In genomic region chr5:38301761-38302411, GRCm38 (mm10) we compare ENCODE assay signal across 27 mouse cellular contexts. TPM values are rescaled to one million over a fixed set of nuclear protein-coding genes. Genes with fewer than 3 reads are reported as not detected.
DNase-seq lines count a peak whose midpoint lies in the region; TF ChIP-seq lines count a peak whose summit lies in the region.
"Had no signal": no experiment of that assay in that cellular context is flagged by ENCODE, and none has a peak within 500 bp of the region (broad histone marks: within the 10 kb centered on the region; RNA-seq: fewer than 3 reads in every experiment).

No protein-coding gene starts in this region.

- no peaks in the 10 kb centered on the region for H3K79me2 ChIP-seq in C2C12 (ENCODE audit: control insufficient read depth, insufficient read depth)
- H3K79me2 ChIP-seq in myocyte (ENCODE audit: control insufficient read depth, insufficient read depth) = no peaks in the 10 kb centered on the region

- no peak for TF ChIP-seq POLR2A in myocyte (IDR thresholded peaks at IDR 0.05; ENCODE audit: insufficient read length, low read depth)

- peak; percentile 58 for DNase-seq in R1 (ENCODE audit: low read depth, low spot score)
- DNase-seq in adrenal gland, postnatal 14 days = no peak
- no peak for DNase-seq in thymus, adult 18-20 months
- DNase-seq: adrenal gland, adult 2 months; adrenal gland, postnatal 10 days; adrenal gland, postnatal 36 days; cerebellum, adult 11 months; cerebellum, adult 18-20 months; cerebellum, adult 8-10 months; cerebellum, adult 9-11 months; cerebellum, postnatal 14 days; cerebellum, postnatal 36 days; embryo, embryonic 11 days had no signal

- no peak for TF ChIP-seq CTCF in C2C12 (IDR thresholded peaks at IDR 0.05; ENCODE audit: control insufficient read depth, insufficient read depth, insufficient read length)

- H3K4me3 ChIP-seq in C2C12 (ENCODE audit: insufficient read depth, poor library complexity, severe bottlenecking) (no peak overlapping the region), myocyte (no peak overlapping the region)
- H3K4me3 ChIP-seq: embryonic facial prominence, embryonic 13.5 days; embryonic facial prominence, embryonic 15.5 days; erythroblast, embryonic 14.5 days; forebrain, embryonic 10.5 days; forebrain, embryonic 12.5 days had no signal

- no peak overlapping the region for H3ac ChIP-seq in C2C12 (ENCODE audit: control insufficient read depth, insufficient read length, low read depth)
- no peak overlapping the region for H3ac ChIP-seq in myocyte (ENCODE audit: control insufficient read depth, insufficient read length)

- H3K27me3 ChIP-seq in C2C12 (ENCODE audit: control insufficient read depth, insufficient read depth, insufficient read length) (no peaks in the 10 kb centered on the region), myocyte (ENCODE audit: control insufficient read depth, insufficient read depth, insufficient read length) (no peaks in the 10 kb centered on the region)
- H3K27me3 ChIP-seq: embryonic facial prominence, embryonic 13.5 days; embryonic facial prominence, embryonic 15.5 days; forebrain, embryonic 12.5 days; Patski had no signal

- H3K36me3 ChIP-seq in C2C12 (ENCODE audit: control insufficient read depth, insufficient read depth) = no peaks in the 10 kb centered on the region
- no peaks in the 10 kb centered on the region for H3K36me3 ChIP-seq in myocyte (ENCODE audit: control insufficient read depth, insufficient read depth)
- H3K36me3 ChIP-seq: embryonic facial prominence, embryonic 13.5 days; embryonic facial prominence, embryonic 15.5 days; forebrain, embryonic 10.5 days; forebrain, embryonic 12.5 days; G1E had no signal

- no peaks in the 10 kb centered on the region for H3K79me3 ChIP-seq in C2C12 (ENCODE audit: low read depth)

- peak overlapping the region; percentile 73 for H3K4me2 ChIP-seq in myocyte (ENCODE audit: low read depth)
- H3K4me2 ChIP-seq: embryonic facial prominence, embryonic 13.5 days; embryonic facial prominence, embryonic 15.5 days; forebrain, embryonic 12.5 days had no signal

TF ChIP-seq in C2C12, 6 proteins besides CTCF, POLR2A, EP300 and RAD21:
- TF ChIP-seq MYOD1 (IDR thresholded peaks at IDR 0.05; ENCODE audit: control insufficient read depth, insufficient read length, low read depth) = peak; percentile 59
- no peak for TF ChIP-seq MAX (IDR thresholded peaks at IDR 0.05)
- TF ChIP-seq MYOG (IDR thresholded peaks at IDR 0.05; ENCODE audit: control insufficient read depth, extremely low read depth, insufficient read length) = no peak
- TF ChIP-seq FOSL1 (IDR thresholded peaks at IDR 0.05; ENCODE audit: insufficient read depth, low read length, poor library complexity, severe bottlenecking) = peak; percentile 73
- no peak for TF ChIP-seq USF1 (IDR thresholded peaks at IDR 0.05; ENCODE audit: low read depth)
- no peak for TF ChIP-seq CEBPB (IDR thresholded peaks at IDR 0.05; ENCODE audit: low read depth)

TF ChIP-seq in myocyte, 11 proteins besides CTCF, POLR2A, EP300 and RAD21:
- TF ChIP-seq TCF12 (IDR thresholded peaks at IDR 0.05; ENCODE audit: insufficient read depth, poor library complexity, severe bottlenecking) (peak; percentile 6), POLR2AphosphoS2 (IDR thresholded peaks at IDR 0.05; ENCODE audit: insufficient read length, low read depth) (no peak), MYOG (IDR thresholded peaks at IDR 0.05; ENCODE audit: control insufficient read depth in 1 of 3, insufficient read depth in 1 of 3, insufficient read length in 2 of 3, low read depth in 2 of 3) (no peak), REST (IDR thresholded peaks at IDR 0.05; ENCODE audit: insufficient read depth, insufficient read length) (no peak), MYOD1 (IDR thresholded peaks at IDR 0.05; ENCODE audit: control insufficient read depth in 1 of 3, insufficient read length in 2 of 3, low read depth in 2 of 3) (peak in 2 of 3 experiments; percentile 63 to 76), SRF (IDR thresholded peaks at IDR 0.05; ENCODE audit: control insufficient read depth, insufficient read length, low read depth) (no peak)

RNA-seq across cellular contexts. Expression of gene Drd5, which starts 17.3 kb away (rescaled TPM):
- polyA plus RNA-seq in C2C12 (2012; fragmentation: generic; extraction: Trizol) = not detected
- not detected for polyA plus RNA-seq in myocyte (2012; fragmentation: generic; extraction: Trizol)
- total RNA-seq in adrenal gland, postnatal 14 days (2021) = not detected in 2 replicates
- total RNA-seq: adrenal gland, adult 2 months; adrenal gland, postnatal 10 days; adrenal gland, postnatal 36 days; CH12.LX; common myeloid progenitor, adult 5-6 weeks had no signal
- polyA plus RNA-seq: adrenal gland, adult 2 months; embryonic facial prominence, embryonic 15.5 days; erythroblast, embryonic 14.5 days; forebrain, embryonic 10.5 days; forebrain, embryonic 12.5 days; G1E; Patski had no signal

RNA-seq across cellular contexts. Expression of gene Otop1, which starts 26.1 kb away (rescaled TPM):
- 0.05 TPM for polyA plus RNA-seq in C2C12 (2012; fragmentation: generic; extraction: Trizol)
- polyA plus RNA-seq in myocyte (2012; fragmentation: generic; extraction: Trizol) = 0.10 TPM
- total RNA-seq in adrenal gland, postnatal 14 days (2021) = 39.1 and 52.7 TPM in 2 replicates
- total RNA-seq: CH12.LX; common myeloid progenitor, adult 5-6 weeks had no signal
- polyA plus RNA-seq: CD4-positive, CD25-positive, alpha-beta regulatory T cell, adult 4 months; embryonic facial prominence, embryonic 13.5 days; embryonic facial prominence, embryonic 15.5 days; erythroblast, embryonic 14.5 days; forebrain, embryonic 12.5 days; forebrain, embryonic 14.5 days; forebrain, embryonic 16.5 days; G1E; Patski had no signal

RNA-seq across cellular contexts. Expression of gene Tmem128, which starts 41.9 kb away (rescaled TPM):
- polyA plus RNA-seq in C2C12 (2012; fragmentation: generic; extraction: Trizol) (38.3 TPM), myocyte (2012; fragmentation: generic; extraction: Trizol) (24.0 TPM)
- total RNA-seq in adrenal gland, postnatal 14 days (2021) = 42.6 and 46.3 TPM in 2 replicates
